In the genomic region with DNA sequence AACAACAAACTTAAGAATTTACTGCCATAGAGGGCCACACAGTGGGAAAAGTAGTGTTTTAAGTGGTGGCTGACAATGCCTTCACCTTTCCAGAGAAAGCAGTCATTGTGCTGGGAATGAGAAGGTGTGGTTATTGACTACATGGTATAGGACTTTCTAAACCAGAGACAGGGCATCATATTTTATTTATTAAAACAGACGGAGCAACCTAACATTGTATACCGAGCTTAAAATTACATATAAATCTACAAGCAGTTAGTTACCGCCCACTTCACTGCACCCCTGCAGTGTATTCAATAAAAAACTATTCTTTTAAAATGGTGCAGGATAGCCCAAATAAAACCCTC, we compare ENCODE assay signal across 10 mouse cellular contexts. TPM values are rescaled to one million over a fixed set of nuclear protein-coding genes. Genes with fewer than 3 reads are reported as not detected.
DNase-seq lines count a peak whose midpoint lies in the region; ATAC-seq and TF ChIP-seq lines count a peak whose summit lies in the region.
"Had no signal": no experiment of that assay in that cellular context is flagged by ENCODE, and none has a peak within 500 bp of the region (broad histone marks: within the 10 kb centered on the region; RNA-seq: fewer than 3 reads in every experiment).

No protein-coding gene starts in this region.

- H3K4me1 ChIP-seq in lung, postnatal 0 days (ENCODE audit: insufficient read depth, low read depth, low read length), result no peaks in the 10 kb centered on the region
- no peaks in the 10 kb centered on the region for H3K4me1 ChIP-seq in liver, embryonic 13.5 days (replicated peaks)
- no peaks in the 10 kb centered on the region for H3K4me1 ChIP-seq in stomach, postnatal 0 days (replicated peaks; ENCODE audit: control insufficient read depth, insufficient read depth)

- no peak overlapping the region for H3K27ac ChIP-seq in lung, postnatal 0 days (ENCODE audit: low read length)
- H3K27ac ChIP-seq in liver, embryonic 13.5 days, result no peak overlapping the region
- H3K27ac ChIP-seq in stomach, postnatal 0 days (replicated peaks), result no peak overlapping the region

- H3K36me3 ChIP-seq in lung, postnatal 0 days (ENCODE audit: insufficient read depth, low read length), result no peaks in the 10 kb centered on the region
- no peaks in the 10 kb centered on the region for H3K36me3 ChIP-seq in liver, embryonic 13.5 days
- H3K36me3 ChIP-seq in stomach, postnatal 0 days (ENCODE audit: control insufficient read depth, insufficient read depth, low read length), result no peaks in the 10 kb centered on the region

- intact Hi-C loops in left cerebral cortex, postnatal 36 days (cut with DNase I), result no loop called here

- H3K9ac ChIP-seq in lung, postnatal 0 days (replicated peaks; ENCODE audit: low read depth), result no peak overlapping the region
- no peak overlapping the region for H3K9ac ChIP-seq in liver, embryonic 13.5 days
- H3K9ac ChIP-seq in stomach, postnatal 0 days (ENCODE audit: low read length), result no peak overlapping the region

- TF ChIP-seq EP300 in lung, postnatal 0 days (IDR thresholded peaks at IDR 0.05), result no peak
- no peak for TF ChIP-seq EP300 in stomach, postnatal 0 days (optimal IDR thresholded peaks at IDR 0.05)

- no peak for ATAC-seq in lung, postnatal 0 days
- ATAC-seq in liver, embryonic 13.5 days (ENCODE audit: low read depth), result no peak
- no peak for ATAC-seq in stomach, postnatal 0 days (ENCODE audit: low FRiP score, low TSS enrichment)

- peak overlapping the region; percentile 36 for H3K4me2 ChIP-seq in lung, postnatal 0 days (replicated peaks; ENCODE audit: low read depth, low read length)
- peak overlapping the region; percentile 61 for H3K4me2 ChIP-seq in liver, embryonic 13.5 days
- peak overlapping the region; percentile 36; the same call in 1 of the 2 replicates for H3K4me2 ChIP-seq in stomach, postnatal 0 days (replicated peaks; ENCODE audit: low read depth)

- H3K4me3 ChIP-seq in lung, postnatal 0 days (ENCODE audit: low read depth, low read length), result peak overlapping the region; percentile 47
- H3K4me3 ChIP-seq in liver, embryonic 13.5 days (replicated peaks), result peak overlapping the region; percentile 65; the same call in 1 of the 2 replicates
- peak overlapping the region; percentile 51 for H3K4me3 ChIP-seq in stomach, postnatal 0 days (ENCODE audit: low read depth, low read length)

- DNase-seq in embryo, embryonic 10.5 days (ENCODE audit: low spot score), result peak; percentile 0
- no peak for DNase-seq in embryo, embryonic 10 days (ENCODE audit: low spot score)
- no peak for DNase-seq in lung, postnatal 0 days (ENCODE audit: low spot score)
- no peak for DNase-seq in lung, postnatal 10 days
- no peak for DNase-seq in liver, embryonic 13.5 days
- no peak for DNase-seq in stomach, postnatal 0 days (ENCODE audit: low spot score)
- no peak for DNase-seq in T-cell, adult 2 months (ENCODE audit: low spot score)
- no peak for DNase-seq in left cerebral cortex, postnatal 36 days (ENCODE audit: low spot score in 2 of 2)

- 76% methylated on average over 3 of the region's 3 CpGs for WGBS in lung, postnatal 0 days
- WGBS in liver, embryonic 13.5 days (ENCODE audit: insufficient replicate concordance), result 65% methylated on average over 3 of the region's 3 CpGs
- 68% methylated on average over 3 of the region's 3 CpGs for WGBS in stomach, postnatal 0 days

- H3K27me3 ChIP-seq in lung, postnatal 0 days (replicated peaks; ENCODE audit: insufficient read depth, low read length), result no peaks in the 10 kb centered on the region
- H3K27me3 ChIP-seq in liver, embryonic 13.5 days, result no peaks in the 10 kb centered on the region
- H3K27me3 ChIP-seq in stomach, postnatal 0 days (ENCODE audit: control insufficient read depth, insufficient read depth, low read length), result no peaks in the 10 kb centered on the region

- no peaks in the 10 kb centered on the region for H3K9me3 ChIP-seq in lung, postnatal 0 days (ENCODE audit: low read length)
- H3K9me3 ChIP-seq in liver, embryonic 13.5 days (replicated peaks), result no peaks in the 10 kb centered on the region
- H3K9me3 ChIP-seq in stomach, postnatal 0 days (ENCODE audit: control insufficient read depth, low read length), result no peaks in the 10 kb centered on the region

- TF ChIP-seq CTCF in lung, postnatal 0 days (IDR thresholded peaks at IDR 0.05), result no peak
- TF ChIP-seq CTCF in stomach, postnatal 0 days (IDR thresholded peaks at IDR 0.05; ENCODE audit: low read depth), result no peak

RNA-seq across cellular contexts. Expression of a gene that starts 0.4 kb away (rescaled TPM):
- 3.7 and 4.4 TPM in 2 replicates for polyA plus RNA-seq in lung, postnatal 0 days (2015; fragmentation: Nextera tagmentation; extraction: Ambion mirVana)
- 2.0 TPM in 2 replicates for polyA plus RNA-seq in liver, embryonic 13.5 days (2015; fragmentation: Nextera tagmentation; extraction: Ambion mirVana)
- polyA plus RNA-seq in stomach, postnatal 0 days (2015; fragmentation: Nextera tagmentation; extraction: Ambion mirVana), result 2.8 TPM in 2 replicates
- 10 to 100 TPM in 1 of 2 experiments, 1 to 10 TPM in 1; 7.4 to 13.5 TPM for total RNA-seq in left cerebral cortex, postnatal 36 days (2021)

RNA-seq across cellular contexts. Expression of a gene that starts 5.7 kb away (rescaled TPM):
- not detected in 2 replicates for polyA plus RNA-seq in lung, postnatal 0 days (2015; fragmentation: Nextera tagmentation; extraction: Ambion mirVana)
- polyA plus RNA-seq in liver, embryonic 13.5 days (2015; fragmentation: Nextera tagmentation; extraction: Ambion mirVana), result not detected in 2 replicates
- not detected in 2 replicates for polyA plus RNA-seq in stomach, postnatal 0 days (2015; fragmentation: Nextera tagmentation; extraction: Ambion mirVana)
- not detected for total RNA-seq in left cerebral cortex, postnatal 36 days (2021)
- total RNA-seq: adrenal gland, postnatal 14 days; gastrocnemius, postnatal 25 days had no signal

RNA-seq across cellular contexts. Expression of a gene that starts 26.8 kb away (rescaled TPM):
- polyA plus RNA-seq in lung, postnatal 0 days (2015; fragmentation: Nextera tagmentation; extraction: Ambion mirVana), result 1.1 and 1.5 TPM in 2 replicates
- 0.09 and 0.16 TPM in 2 replicates for polyA plus RNA-seq in liver, embryonic 13.5 days (2015; fragmentation: Nextera tagmentation; extraction: Ambion mirVana)
- 0.40 and 0.58 TPM in 2 replicates for polyA plus RNA-seq in stomach, postnatal 0 days (2015; fragmentation: Nextera tagmentation; extraction: Ambion mirVana)
- 1 to 10 TPM; 2.4 to 2.9 TPM for total RNA-seq in left cerebral cortex, postnatal 36 days (2021)

RNA-seq across cellular contexts. Expression of a gene that starts 53.1 kb away (rescaled TPM):
- polyA plus RNA-seq in lung, postnatal 0 days (2015; fragmentation: Nextera tagmentation; extraction: Ambion mirVana), result not detected in 2 replicates
- not detected in 2 replicates for polyA plus RNA-seq in liver, embryonic 13.5 days (2015; fragmentation: Nextera tagmentation; extraction: Ambion mirVana)
- polyA plus RNA-seq in stomach, postnatal 0 days (2015; fragmentation: Nextera tagmentation; extraction: Ambion mirVana), result not detected in 2 replicates
- total RNA-seq in left cerebral cortex, postnatal 36 days (2021), result not detected
- total RNA-seq: adrenal gland, postnatal 14 days; gastrocnemius, postnatal 25 days had no signal
